Mouse (Mus musculus) lung, postnatal 4 days (tissue): ENCODE measurements around the gene 1700069L16Rik.

Source experiments
- DNase-seq, 2 experiments: peaks; one replicate each; pipeline ENCODE4 v3.0.0; 2021

The 1700069L16Rik gene

GRCm38 (mm10) chr5:113685471-113685870 is 39.1 kb downstream of the 1700069L16Rik start:
- no peak for DNase-seq

- DNase-seq, result no peak
Measured at GRCm38 (mm10) chr5:113683246-113683645, 41.3 kb downstream of the 1700069L16Rik start.

- no peak for DNase-seq
Measured at GRCm38 (mm10) chr5:113682472-113682871, 42.1 kb downstream of the 1700069L16Rik start.

GRCm38 (mm10) chr5:113681219-113681618 is 43.4 kb downstream of the 1700069L16Rik start:
- peak in 1 of 2 experiments; percentile 55 for DNase-seq

- no peak for DNase-seq
Measured at GRCm38 (mm10) chr5:113679509-113679908, 45.1 kb downstream of the 1700069L16Rik start.

DNA sequence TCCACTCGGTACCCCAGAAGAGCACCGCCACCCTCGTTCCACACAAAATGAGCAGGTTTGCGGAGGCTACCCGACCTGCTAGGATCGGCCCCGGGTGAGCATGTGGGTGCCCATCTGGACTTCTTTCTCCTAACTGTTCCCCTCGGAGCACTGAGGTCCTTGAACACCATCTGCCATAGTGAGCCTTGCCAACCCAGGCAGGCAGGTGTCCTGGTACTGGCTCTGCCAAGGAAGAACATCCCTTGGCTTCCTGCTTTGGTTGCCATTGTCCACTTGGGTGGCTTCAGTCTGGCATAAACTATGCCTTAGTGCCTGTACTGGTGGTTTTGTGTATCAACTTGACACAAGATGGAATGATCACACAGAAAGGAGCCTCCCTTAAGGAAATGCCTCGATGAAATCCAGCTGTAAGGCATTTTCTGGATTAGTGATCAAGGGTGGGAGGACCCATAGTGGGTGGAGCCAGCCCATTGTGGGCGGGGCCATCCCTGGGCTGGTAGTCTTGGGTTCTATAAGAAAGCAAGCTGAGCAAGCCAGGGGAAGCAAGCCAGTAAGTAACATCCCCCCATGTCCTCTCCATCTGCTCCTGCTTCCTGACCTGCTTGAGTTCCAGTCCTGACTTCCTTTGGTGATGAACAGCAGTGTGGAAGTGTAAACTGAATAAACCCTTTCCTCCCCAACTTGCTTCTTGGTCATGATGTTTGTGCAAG is 45.7 kb downstream of the 1700069L16Rik start:
- DNase-seq, result no peak

- DNase-seq, result no peak
Measured at GRCm38 (mm10) chr5:113677541-113677940, 47.0 kb downstream of the 1700069L16Rik start.

- DNase-seq, result peak in 1 of 2 experiments; percentile 33
Measured at GRCm38 (mm10) chr5:113674851-113675250, 49.7 kb downstream of the 1700069L16Rik start.

- DNase-seq, result peak; percentile 51 to 63
Measured at GRCm38 (mm10) chr5:113672456-113672855, 52.1 kb downstream of the 1700069L16Rik start.

- DNase-seq, result no peak
Measured at GRCm38 (mm10) chr5:113670597-113670996, 54.0 kb downstream of the 1700069L16Rik start.

GRCm38 (mm10) chr5:113670110-113670509 is 54.5 kb downstream of the 1700069L16Rik start:
- DNase-seq, result no peak

- DNase-seq, result no peak
Measured at GRCm38 (mm10) chr5:113664629-113665195, 59.9 kb downstream of the 1700069L16Rik start.

- DNase-seq, result no peak
Measured at GRCm38 (mm10) chr5:113664127-113664526, 60.4 kb downstream of the 1700069L16Rik start.

DNA sequence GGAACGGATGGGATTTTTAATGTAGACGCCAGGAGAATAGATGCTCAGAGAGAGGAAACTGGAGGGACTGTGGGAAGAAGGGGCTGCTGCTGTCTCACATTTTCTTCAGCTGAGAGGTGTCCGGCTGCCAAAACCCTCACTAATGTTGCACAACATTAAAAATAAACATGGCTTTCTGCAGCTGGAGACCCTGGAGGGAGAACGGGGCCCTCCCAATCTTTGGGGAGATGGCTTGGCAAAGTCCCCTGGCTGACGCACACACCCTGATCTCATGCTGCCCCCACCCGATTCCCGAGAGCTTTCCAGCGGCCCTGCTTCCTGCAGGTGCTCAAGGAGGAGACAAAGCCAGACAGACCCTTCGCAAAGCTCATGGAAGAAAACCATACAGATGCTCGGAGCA is 63.7 kb downstream of the 1700069L16Rik start:
- DNase-seq, result peak in 1 of 2 experiments; percentile 75

DNA sequence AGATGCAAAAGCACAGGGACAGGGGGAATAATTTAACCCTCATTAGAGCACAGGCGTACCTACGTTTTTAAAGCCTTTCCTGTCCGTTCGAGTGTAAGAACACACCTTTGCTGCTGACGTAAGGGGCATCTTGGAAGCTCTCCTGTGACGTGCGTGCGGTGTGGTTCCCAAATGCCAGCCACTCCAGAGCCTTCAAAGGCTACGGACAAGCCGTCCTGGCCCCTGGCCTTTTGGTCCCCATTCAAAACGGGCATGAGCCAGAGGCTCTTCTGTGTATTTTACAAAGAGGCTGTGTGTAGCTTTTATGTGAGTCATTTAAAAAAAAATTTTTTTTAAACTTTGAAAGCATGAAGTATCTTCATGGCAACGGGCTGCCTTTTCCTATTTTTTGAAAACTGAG is 69.8 kb downstream of the 1700069L16Rik start:
- no peak for DNase-seq

DNA sequence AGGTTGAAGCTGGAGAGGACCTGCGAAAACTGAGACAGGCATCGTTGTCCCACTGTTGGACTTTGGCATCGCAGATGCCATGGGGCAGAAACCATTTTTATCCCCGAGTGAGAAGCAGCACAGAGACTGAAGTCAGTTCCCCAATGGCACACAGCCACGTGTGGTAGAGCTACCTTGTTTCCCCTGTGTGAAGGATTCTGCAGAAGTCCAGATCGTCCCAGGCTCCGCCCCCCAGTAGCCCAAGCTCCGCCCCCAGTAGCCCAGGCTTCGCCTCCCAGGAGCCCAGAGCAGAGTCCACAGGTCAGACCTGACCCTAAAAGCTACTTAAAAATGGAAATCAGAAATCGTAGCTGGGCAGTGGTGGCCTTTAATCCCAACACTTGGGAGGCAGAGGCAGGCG is 70.4 kb downstream of the 1700069L16Rik start:
- no peak for DNase-seq

- DNase-seq, result peak in 1 of 2 experiments; percentile 23
Measured at GRCm38 (mm10) chr5:113652215-113652614, 72.4 kb downstream of the 1700069L16Rik start.

- peak; percentile 63 to 88 for DNase-seq
Measured at GRCm38 (mm10) chr5:113650035-113650865, 74.3 kb downstream of the 1700069L16Rik start, which contains the start of gene Cmklr1. Gene Cmklr1 (minus strand): TSS chr5:113650426.

GRCm38 (mm10) chr5:113648647-113649211 is 75.8 kb downstream of the 1700069L16Rik start:
- DNase-seq, result peak in 1 of 2 experiments; percentile 23

GRCm38 (mm10) chr5:113647141-113647540 is 77.4 kb downstream of the 1700069L16Rik start:
- DNase-seq, result peak in 1 of 2 experiments; percentile 21

- DNase-seq, result peak in 1 of 2 experiments; percentile 70
Measured at GRCm38 (mm10) chr5:113644520-113644919, 80.1 kb downstream of the 1700069L16Rik start.

DNA sequence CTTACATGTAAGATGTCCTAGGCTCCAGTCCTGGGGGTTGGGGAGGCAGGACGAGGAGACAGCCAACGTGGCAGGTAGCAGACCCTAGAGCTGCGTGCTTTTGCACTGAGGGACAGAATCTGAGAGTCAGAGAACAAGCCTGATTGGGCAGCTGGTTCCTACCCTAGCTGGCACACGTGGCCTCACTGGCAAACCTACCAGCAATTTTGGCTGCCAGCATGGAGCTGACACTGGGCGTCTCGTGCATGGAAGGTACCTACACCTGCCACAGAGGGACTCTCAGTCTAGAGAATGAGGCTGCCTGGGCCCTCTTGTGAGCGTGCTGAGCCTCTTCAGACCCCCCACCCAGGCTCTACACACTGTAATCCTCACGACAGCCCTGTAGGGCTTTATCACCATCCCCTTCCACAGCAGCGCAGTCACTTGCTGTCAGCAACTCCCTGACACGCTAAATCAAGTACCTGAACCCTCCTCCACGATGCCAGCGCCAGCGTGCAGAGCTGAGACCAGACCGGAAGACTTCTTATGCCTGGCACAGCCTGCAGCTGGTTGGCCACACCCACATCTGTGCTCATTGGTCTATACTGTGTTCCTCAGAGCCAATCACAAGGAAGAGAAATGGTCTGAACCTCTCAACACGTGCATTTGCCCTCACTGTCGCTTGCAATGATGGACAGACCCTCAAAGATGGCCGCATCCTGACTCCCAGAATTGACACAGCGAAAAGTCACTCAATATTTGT is 81.3 kb downstream of the 1700069L16Rik start:
- no peak for DNase-seq
